Mouse (Mus musculus) heart, postnatal 0 days (tissue): ENCODE results near the gene Fam83c.

Source experiments
- CTCF ChIP-seq: IDR thresholded peaks from 2 replicates; pipeline ENCODE4 v1.5.1; 2016; ENCODE audit warnings: antibody characterized with exemption, control low read depth, low read depth
- EP300 ChIP-seq: IDR thresholded peaks from 2 replicates; pipeline ENCODE4 v1.6.1; 2016; ENCODE audit warnings: antibody characterized with exemption, low read depth

- no peak for TF ChIP-seq CTCF
- no peak for TF ChIP-seq EP300
These were observed 28.8 kb downstream of the Fam83c start for GRCm38 (mm10) chr2:155805925-155806255.
